Mouse (Mus musculus) skeletal muscle tissue, adult 2 months (tissue): ENCODE measurements around the gene Ankrd7.
"Not testable (repeated sequence)": the region's sequence is repeated elsewhere in the genome, so short reads cannot be mapped to it uniquely, and the experiment has no call there.

ENCODE experiments used
- DNase-seq: peaks from one replicate; pipeline ENCODE4 v3.0.0-alpha.2; 2012; ENCODE audit warnings: low read depth, low spot score

Gene Ankrd7

GRCm38 (mm10) chr6:18866018-18866417 lies at the start of gene Ankrd7:
Gene Ankrd7 (plus strand): TSS chr6:18866318.
- no peak for DNase-seq

- DNase-seq = peak; percentile 0
Observed at GRCm38 (mm10) chr6:18819343-18819742, 46.8 kb upstream of the Ankrd7 start.

- DNase-seq = no peak
Observed at GRCm38 (mm10) chr6:18820246-18820645, 45.9 kb upstream of the Ankrd7 start.

- DNase-seq = no peak
Observed at GRCm38 (mm10) chr6:18822812-18823211, 43.3 kb upstream of the Ankrd7 start.

- DNase-seq = no peak
Observed at GRCm38 (mm10) chr6:18832958-18833357, 33.2 kb upstream of the Ankrd7 start.

- not testable (repeated sequence) for DNase-seq
Observed at GRCm38 (mm10) chr6:18844529-18844928, 21.6 kb upstream of the Ankrd7 start.

- not testable (repeated sequence) for DNase-seq
Observed at GRCm38 (mm10) chr6:18845571-18845970, 20.5 kb upstream of the Ankrd7 start.

GRCm38 (mm10) chr6:18848051-18848701 lies 17.9 kb upstream of the Ankrd7 start, which contains the start of gene Lsm8:
Gene Lsm8 (plus strand): TSS chr6:18848579.
- DNase-seq = peak; percentile 97

GRCm38 (mm10) chr6:18848702-18849061 lies 17.4 kb upstream of the Ankrd7 start:
- peak; percentile 1 for DNase-seq

GRCm38 (mm10) chr6:18855323-18855722 lies 10.8 kb upstream of the Ankrd7 start:
- DNase-seq = no peak

GRCm38 (mm10) chr6:18856487-18857078 lies 9.5 kb upstream of the Ankrd7 start:
- DNase-seq = no peak

- no peak for DNase-seq
Observed at GRCm38 (mm10) chr6:18889030-18889429, 22.9 kb downstream of the Ankrd7 start.

GRCm38 (mm10) chr6:18894142-18894541 lies 28.0 kb downstream of the Ankrd7 start:
- DNase-seq = no peak

GRCm38 (mm10) chr6:18907173-18907572 lies 41.1 kb downstream of the Ankrd7 start:
- DNase-seq = no peak

GRCm38 (mm10) chr6:18913179-18913578 lies 47.1 kb downstream of the Ankrd7 start:
- no peak for DNase-seq

- DNase-seq = no peak
Observed at GRCm38 (mm10) chr6:18916021-18916420, 49.9 kb downstream of the Ankrd7 start.

GRCm38 (mm10) chr6:18916471-18916870 lies 50.4 kb downstream of the Ankrd7 start:
- DNase-seq = no peak
